Mouse (Mus musculus) thymus, postnatal 0 days (tissue): ENCODE data around the gene Nr6a1. TPM values are rescaled to one million over a fixed set of nuclear protein-coding genes. Genes with fewer than 3 reads are reported as not detected.

Experiments
- DNase-seq: peaks from one replicate; pipeline ENCODE4 v3.0.0-alpha.2; 2015; ENCODE audit warnings: low spot score
- polyA plus RNA-seq: library from polyadenylated mRNA; unstranded; fragments of >200 nt; fragmentation: Nextera tagmentation; extraction: Ambion mirVana; gene quantifications from 2 replicates; pipeline ENCODE4 v1.2.1, GENCODE M21; 2015

The Nr6a1 gene
- polyA plus RNA-seq, 1 experiment from 2014 or later = 0.42 TPM

- no peak for DNase-seq
Observed at GRCm38 (mm10) chr2:38874544-38875108, 52.9 kb downstream of the Nr6a1 start.

GRCm38 (mm10) chr2:38872730-38873129 lies 54.8 kb downstream of the Nr6a1 start:
- no peak for DNase-seq

GRCm38 (mm10) chr2:38866711-38867110 lies 60.8 kb downstream of the Nr6a1 start:
- no peak for DNase-seq

GRCm38 (mm10) chr2:38864011-38864410 lies 63.5 kb downstream of the Nr6a1 start:
- DNase-seq = peak; percentile 58

GRCm38 (mm10) chr2:38851797-38852196 lies 75.7 kb downstream of the Nr6a1 start:
- peak; percentile 56 for DNase-seq

- no peak for DNase-seq
Observed at GRCm38 (mm10) chr2:38846319-38846718, 81.2 kb downstream of the Nr6a1 start.

GRCm38 (mm10) chr2:38835489-38835888 lies 92.0 kb downstream of the Nr6a1 start:
- no peak for DNase-seq

GRCm38 (mm10) chr2:38831976-38832375 lies 95.5 kb downstream of the Nr6a1 start:
- DNase-seq = peak; percentile 9

- DNase-seq = no peak
Observed at GRCm38 (mm10) chr2:38829521-38829920, 98.0 kb downstream of the Nr6a1 start.

GRCm38 (mm10) chr2:38827801-38828306 lies 99.6 kb downstream of the Nr6a1 start:
- no peak for DNase-seq

- DNase-seq = no peak
Observed at GRCm38 (mm10) chr2:38826189-38826588, 101.3 kb downstream of the Nr6a1 start.

- DNase-seq = peak; percentile 47
Observed at GRCm38 (mm10) chr2:38824791-38825768, 102.4 kb downstream of the Nr6a1 start.

GRCm38 (mm10) chr2:38823912-38824583 lies 103.4 kb downstream of the Nr6a1 start:
- DNase-seq = peak; percentile 66

- no peak for DNase-seq
Observed at GRCm38 (mm10) chr2:38823406-38823805, 104.1 kb downstream of the Nr6a1 start.

- DNase-seq = peak; percentile 71
Observed at GRCm38 (mm10) chr2:38822995-38823394, 104.5 kb downstream of the Nr6a1 start.

GRCm38 (mm10) chr2:38817487-38817886 lies 110.0 kb downstream of the Nr6a1 start:
- DNase-seq = no peak

GRCm38 (mm10) chr2:38797087-38797624 lies 130.3 kb downstream of the Nr6a1 start:
- peak; percentile 71 for DNase-seq

- DNase-seq = no peak
Observed at GRCm38 (mm10) chr2:38787338-38787737, 140.2 kb downstream of the Nr6a1 start.

- DNase-seq = no peak
Observed at GRCm38 (mm10) chr2:38786216-38786960, 141.1 kb downstream of the Nr6a1 start.

- DNase-seq = no peak
Observed at GRCm38 (mm10) chr2:38785113-38785512, 142.4 kb downstream of the Nr6a1 start.

- no peak for DNase-seq
Observed at GRCm38 (mm10) chr2:38784396-38784795, 143.1 kb downstream of the Nr6a1 start.
